Mouse (Mus musculus) stomach, postnatal 0 days (tissue): ENCODE measurements around the gene Pcgf1. TPM values are rescaled to one million over a fixed set of nuclear protein-coding genes. Genes with fewer than 3 reads are reported as not detected.
A peak's percentile ranks its signal among the peaks of the same experiment; 100 is the strongest.

ENCODE experiments used
- ATAC-seq: fragments of 200-750 bp; cut with Nextera tagmentation; 2 replicates; pipeline ENCODE4 v1.8.0; 2017; ENCODE audit not compliant: low FRiP score, low TSS enrichment
- DNase-seq: peaks from one replicate; pipeline ENCODE4 v3.0.0-alpha.2; 2016; ENCODE audit warnings: low spot score
- H3K27ac ChIP-seq: fragments of 300-500 bp; sonication (generic); replicated peaks from 2 replicates; pipeline ENCODE4 v1.5.1; 2014; ENCODE audit warnings: mild to moderate bottlenecking, control low read depth
- H3K27me3 ChIP-seq: fragments of 300-500 bp; sonication (generic); 2 replicates; pipeline ENCODE4 v1.6.1; 2014; ENCODE audit warnings: low read length; ENCODE audit not compliant: control insufficient read depth, insufficient read depth
- H3K36me3 ChIP-seq: fragments of 300-500 bp; sonication (generic); 2 replicates; pipeline ENCODE4 v1.6.1; 2014; ENCODE audit warnings: low read length, mixed read lengths; ENCODE audit not compliant: control insufficient read depth, insufficient read depth
- H3K4me1 ChIP-seq: fragments of 300-500 bp; sonication (generic); replicated peaks from 2 replicates; pipeline ENCODE4 v1.6.1; 2014; ENCODE audit warnings: antibody characterized with exemption; ENCODE audit not compliant: control insufficient read depth, insufficient read depth
- H3K4me2 ChIP-seq: fragments of 300-500 bp; sonication (generic); replicated peaks from 2 replicates; pipeline ENCODE4 v1.6.1; 2014; ENCODE audit warnings: low read depth, mild to moderate bottlenecking, control low read depth, moderate library complexity
- H3K4me3 ChIP-seq: fragments of 300-500 bp; sonication (generic); 2 replicates; pipeline ENCODE4 v1.5.1; 2014; ENCODE audit warnings: low read depth, low read length, control low read depth
- H3K9ac ChIP-seq: fragments of 300-500 bp; sonication (generic); 2 replicates; pipeline ENCODE4 v1.6.1; 2014; ENCODE audit warnings: mild to moderate bottlenecking, low read length, control low read depth, mixed read lengths
- H3K9me3 ChIP-seq: fragments of 300-500 bp; sonication (generic); 2 replicates; pipeline ENCODE4 v1.6.1; 2016; ENCODE audit warnings: low read length; ENCODE audit not compliant: control insufficient read depth
- CTCF ChIP-seq: IDR thresholded peaks from 2 replicates; pipeline ENCODE4 v1.5.1; 2016; ENCODE audit warnings: antibody characterized with exemption, low read depth, mild to moderate bottlenecking, moderate library complexity
- EP300 ChIP-seq: optimal IDR thresholded peaks from 2 replicates; pipeline ENCODE3; 2016; ENCODE audit warnings: antibody characterized with exemption
- WGBS: fragments of 180-500 bp; shearing (Covaris S2); extraction: QIAGEN DNeasy Blood & Tissue Kit; methylation state at CpG from one replicate; pipeline ENCODE4 v1.1.7; 2014; 5-methylcytosine and 5-hydroxymethylcytosine counted together
- polyA plus RNA-seq: library from polyadenylated mRNA; unstranded; fragments of >200 nt; fragmentation: Nextera tagmentation; extraction: Ambion mirVana; gene quantifications from 2 replicates; pipeline ENCODE4 v1.2.1, GENCODE M21; 2015

Gene Pcgf1
- polyA plus RNA-seq, 1 experiment from 2014 or later: 14.0 TPM

DNA sequence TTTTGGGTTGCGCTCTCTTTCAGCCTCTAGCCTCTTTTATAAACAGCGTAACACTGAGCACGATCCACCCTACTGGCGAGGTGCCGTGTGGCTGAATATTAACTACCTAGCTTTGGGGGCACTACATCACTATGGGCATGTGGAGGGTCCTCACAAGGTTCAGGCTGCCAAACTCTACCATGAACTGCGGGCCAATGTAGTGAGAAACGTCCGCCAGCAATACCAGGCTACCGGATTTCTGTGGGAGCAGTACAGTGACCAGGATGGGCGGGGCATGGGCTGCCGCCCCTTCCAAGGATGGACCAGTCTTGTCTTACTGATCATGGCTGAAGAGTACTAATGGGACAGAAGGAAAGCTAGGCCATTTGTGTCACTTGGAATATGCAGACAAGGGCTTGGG is 40.7 kb downstream of the Pcgf1 start:
- WGBS: 72% methylated on average over 11 of the region's 11 CpGs
- ATAC-seq: no peak
- DNase-seq: no peak
- Histone ChIP-seq H3K4me1 (no peaks in the 10 kb centered on the region; the same call in 1 of the 2 replicates), H3K9me3 (no peaks in the 10 kb centered on the region), H3K9ac (no peak overlapping the region), H3K4me3 (no peak overlapping the region), H3K27ac (no peak overlapping the region), H3K36me3 (peaks cover 5% of the 10 kb centered on the region), H3K27me3 (no peaks in the 10 kb centered on the region), H3K4me2 (no peak overlapping the region)
- TF ChIP-seq CTCF: no peak
- no peak for TF ChIP-seq EP300

DNA sequence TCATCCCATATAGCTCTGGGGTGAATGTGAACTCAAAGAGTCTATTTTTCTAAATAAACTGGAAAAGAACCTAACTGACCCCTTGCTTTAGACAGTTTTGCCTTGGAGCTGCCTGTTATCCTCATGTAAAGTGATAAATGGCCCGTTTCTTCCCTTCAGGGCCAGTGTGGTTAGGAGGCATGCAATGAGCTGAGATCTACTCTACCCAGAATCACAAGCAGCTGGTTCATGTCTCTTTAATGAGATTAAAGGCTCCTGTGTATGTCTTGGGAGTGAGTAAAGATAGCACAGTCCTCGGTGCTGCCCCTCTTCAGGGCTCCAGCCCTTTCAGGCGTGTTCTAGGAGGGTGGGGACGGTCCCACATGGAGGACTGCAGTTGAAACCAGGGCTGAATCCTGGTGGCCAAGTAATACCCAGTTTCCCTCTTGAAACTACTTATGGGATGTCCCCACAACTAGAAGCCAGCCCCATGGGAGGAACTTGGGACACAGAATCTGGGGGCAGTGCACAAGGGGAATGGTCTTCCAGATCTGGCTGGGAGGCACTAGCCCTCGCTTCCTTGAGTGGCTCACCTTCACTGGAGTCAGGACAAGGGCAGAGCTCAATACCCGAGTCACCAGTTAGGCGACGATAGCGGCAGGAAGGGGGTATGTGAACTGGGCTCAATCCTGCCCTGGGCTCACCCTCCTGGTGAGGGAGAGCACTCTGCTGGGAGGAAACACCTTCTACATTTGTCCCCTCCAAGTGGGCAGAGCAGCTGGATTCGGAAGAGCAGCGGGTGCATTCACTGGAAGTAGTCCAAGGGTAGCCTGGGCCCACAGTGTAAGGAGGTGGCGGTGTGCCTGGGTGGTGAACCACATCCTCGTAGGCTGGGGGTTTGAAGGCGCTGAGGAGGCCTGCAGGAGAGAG is 41.4 kb downstream of the Pcgf1 start:
- Histone ChIP-seq H3K4me1 (no peaks in the 10 kb centered on the region; the same call in none of the 2 replicates), H3K27ac (no peak overlapping the region), H3K36me3 (peaks cover 5% of the 10 kb centered on the region), H3K4me2 (no peak overlapping the region), H3K4me3 (no peak overlapping the region), H3K9ac (no peak overlapping the region), H3K27me3 (no peaks in the 10 kb centered on the region), H3K9me3 (no peaks in the 10 kb centered on the region)
- DNase-seq (no peak), ATAC-seq (no peak)
- TF ChIP-seq EP300: no peak
- TF ChIP-seq CTCF: no peak
- WGBS: 76% methylated on average over 14 of the region's 14 CpGs

DNA sequence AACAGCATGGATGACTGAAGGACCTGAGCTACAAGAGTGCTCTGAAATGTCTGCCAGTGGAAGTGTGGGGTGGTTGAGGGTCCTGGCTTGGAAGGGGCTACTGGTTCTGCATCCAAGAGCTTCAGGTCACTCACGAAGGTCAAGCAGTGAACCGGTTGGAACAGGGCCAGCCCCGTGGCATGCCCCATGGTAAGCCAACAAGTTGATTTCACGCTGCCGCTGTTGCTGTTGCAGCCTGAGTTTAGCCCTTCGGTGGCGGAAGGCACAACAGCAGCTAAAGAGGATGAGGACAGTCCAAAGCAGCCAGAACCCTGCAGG is 42.0 kb downstream of the Pcgf1 start:
- TF ChIP-seq EP300: no peak
- no peak for TF ChIP-seq CTCF
- peaks cover 5% of the 10 kb centered on the region for H3K36me3 ChIP-seq
- 65% methylated on average over 7 of the region's 7 CpGs for WGBS
- DNase-seq: no peak
- H3K27me3 ChIP-seq: no peaks in the 10 kb centered on the region
- H3K4me1 ChIP-seq: no peaks in the 10 kb centered on the region; the same call in none of the 2 replicates
- H3K4me2 ChIP-seq: no peak overlapping the region
- no peak overlapping the region for H3K9ac ChIP-seq
- no peak for ATAC-seq
- no peaks in the 10 kb centered on the region for H3K9me3 ChIP-seq
- no peak overlapping the region for H3K27ac ChIP-seq
- H3K4me3 ChIP-seq: no peak overlapping the region

DNA sequence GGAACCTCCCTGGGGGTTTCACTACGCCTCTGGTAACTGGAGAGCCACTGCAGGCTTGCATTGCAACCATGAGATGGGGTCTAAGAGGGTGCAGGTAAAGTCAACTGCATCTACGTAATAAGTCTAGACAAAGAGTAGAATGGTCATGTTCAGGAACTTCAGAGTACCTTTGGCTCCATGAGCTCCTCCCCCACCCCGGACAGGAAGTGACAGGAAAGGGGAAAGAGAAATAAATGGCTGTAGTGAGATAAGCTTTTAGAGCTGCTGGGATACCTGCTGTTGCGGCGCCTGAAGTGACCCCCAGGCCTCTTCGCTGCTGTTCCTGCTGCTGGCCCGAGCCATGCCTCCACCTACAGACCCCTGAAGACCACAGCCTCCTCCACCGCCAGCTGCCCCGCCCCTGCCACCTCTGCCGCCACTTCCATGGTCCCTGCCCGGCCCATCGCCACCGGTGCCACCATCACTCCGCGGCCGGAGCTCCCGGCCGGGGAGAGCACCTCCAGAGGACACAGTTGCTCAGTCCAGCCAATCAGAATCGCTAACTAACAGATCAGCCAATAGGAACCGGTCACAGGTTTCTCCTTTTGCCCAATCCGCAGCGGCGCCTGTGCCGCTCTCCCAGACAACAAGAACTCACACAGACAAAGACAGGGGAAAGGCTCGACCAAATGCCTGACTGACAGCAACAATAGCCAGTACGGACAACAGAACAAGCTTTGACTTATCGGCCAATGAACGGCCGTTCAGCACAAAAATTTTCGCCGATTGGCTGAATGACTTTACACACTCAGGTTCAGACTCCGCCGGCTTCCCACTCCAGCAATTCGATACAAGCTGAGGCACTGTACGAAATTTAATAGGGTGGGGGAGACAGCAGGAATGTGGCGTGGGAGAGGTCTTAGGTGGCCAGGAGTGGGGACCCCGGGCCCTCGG is 43.5 kb downstream of the Pcgf1 start, which contains the start of gene Wbp1:
Gene Wbp1 (minus strand): TSS at position 630 of the 933 bp plus-strand sequence.
- Histone ChIP-seq H3K4me3 (peak within 1 kb of the TSS; percentile 70), H3K27ac (peak within 1 kb of the TSS; percentile 92), H3K4me1 (no peaks in the 10 kb centered on the region; the same call in none of the 2 replicates), H3K9ac (peak within 1 kb of the TSS; percentile 73), H3K36me3 (peaks cover 5% of the 10 kb centered on the region), H3K4me2 (peak within 1 kb of the TSS; percentile 99), H3K9me3 (no peaks in the 10 kb centered on the region), H3K27me3 (no peaks in the 10 kb centered on the region)
- WGBS: under 1% methylated on average over 38 of the region's 38 CpGs
- DNase-seq (peak; percentile 96), ATAC-seq (peak; percentile 96)
- TF ChIP-seq CTCF (peak; percentile 37), EP300 (no peak)

DNA sequence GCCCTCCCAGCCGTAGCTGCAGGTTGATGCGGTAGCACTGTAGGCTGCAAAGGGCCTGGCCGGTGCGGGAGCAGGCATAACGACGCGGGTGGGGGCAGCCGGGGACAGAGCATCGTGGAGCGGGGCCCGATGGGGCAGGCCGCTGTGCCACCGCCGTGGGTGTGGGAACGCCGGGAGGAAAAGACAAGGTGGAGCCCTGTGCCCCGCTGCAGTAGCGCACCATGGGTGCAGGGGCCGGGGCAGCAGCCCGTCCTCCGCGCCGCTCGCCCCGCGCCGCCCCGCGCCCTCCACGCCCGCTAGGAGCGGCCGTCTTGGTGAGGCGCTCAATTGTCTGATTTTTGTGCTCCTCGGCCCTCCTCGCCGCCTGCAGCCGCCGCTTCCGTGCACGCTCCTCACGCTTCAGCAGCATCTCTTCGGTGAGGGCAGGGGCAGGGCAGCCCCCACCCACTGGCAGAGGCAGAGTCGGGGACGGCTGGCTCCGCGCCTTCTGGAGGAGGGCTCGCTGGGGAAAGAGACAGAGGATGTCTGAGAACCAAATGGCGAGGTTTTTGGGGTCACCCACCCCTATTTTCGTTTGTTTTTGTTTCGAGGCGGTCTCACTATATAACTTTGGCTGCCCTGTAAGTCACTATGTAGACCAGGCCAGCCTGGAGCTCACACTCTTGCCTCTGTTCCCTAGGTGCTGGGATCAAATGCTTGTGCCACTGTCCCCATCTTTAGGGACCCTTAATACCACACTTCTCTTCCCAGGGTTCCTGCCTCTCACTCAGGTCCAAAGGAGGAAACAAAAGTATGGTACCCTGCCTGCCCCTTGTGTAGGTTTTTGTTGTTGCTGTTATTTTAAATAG is 44.4 kb downstream of the Pcgf1 start:
- Histone ChIP-seq H3K27ac (peak overlapping the region; percentile 92), H3K27me3 (no peaks in the 10 kb centered on the region), H3K9me3 (no peaks in the 10 kb centered on the region), H3K4me1 (no peaks in the 10 kb centered on the region; the same call in none of the 2 replicates), H3K36me3 (peaks cover 5% of the 10 kb centered on the region), H3K4me2 (peak overlapping the region; percentile 99), H3K9ac (peak overlapping the region; percentile 69), H3K4me3 (peak overlapping the region; percentile 70)
- ATAC-seq (peak; percentile 43; the same call in 1 of the 2 replicates), DNase-seq (no peak)
- TF ChIP-seq CTCF: no peak
- no peak for TF ChIP-seq EP300
- WGBS: 1% methylated on average over 51 of the region's 52 CpGs
